Mouse (Mus musculus) lung, postnatal 0 days (tissue): ENCODE results near the gene Nrcam. TPM values are rescaled to one million over a fixed set of nuclear protein-coding genes. Genes with fewer than 3 reads are reported as not detected.
A peak's percentile ranks its signal among the peaks of the same experiment; 100 is the strongest.

Experiments used
- ATAC-seq: fragments of 200-750 bp; cut with Nextera tagmentation; 2 replicates; pipeline ENCODE4 v1.8.0; 2017; ENCODE audit warnings: moderate library complexity
- DNase-seq: peaks from one replicate; pipeline ENCODE4 v3.0.0-alpha.2; 2016; ENCODE audit warnings: low spot score
- H3K27ac ChIP-seq: fragments of 300-500 bp; sonication (generic); 2 replicates; pipeline ENCODE4 v1.5.1; 2014; ENCODE audit warnings: antibody characterized with exemption, mild to moderate bottlenecking, low read length, mixed read lengths
- H3K27me3 ChIP-seq: fragments of 300-500 bp; sonication (generic); replicated peaks from 2 replicates; pipeline ENCODE4 v1.6.1; 2014; ENCODE audit warnings: low read length, mixed read lengths; ENCODE audit not compliant: insufficient read depth
- H3K36me3 ChIP-seq: fragments of 300-500 bp; sonication (generic); 2 replicates; pipeline ENCODE4 v1.6.1; 2014; ENCODE audit warnings: low read length, mixed read lengths; ENCODE audit not compliant: insufficient read depth
- H3K4me1 ChIP-seq: fragments of 300-500 bp; sonication (generic); 2 replicates; pipeline ENCODE4 v1.6.1; 2014; ENCODE audit warnings: antibody characterized with exemption, low read depth, low read length, mixed read lengths; ENCODE audit not compliant: insufficient read depth
- H3K4me2 ChIP-seq: fragments of 300-500 bp; sonication (generic); replicated peaks from 2 replicates; pipeline ENCODE4 v1.6.1; 2014; ENCODE audit warnings: low read depth, mild to moderate bottlenecking, low read length, moderate library complexity, mixed read lengths
- H3K4me3 ChIP-seq: fragments of 300-500 bp; sonication (generic); 2 replicates; pipeline ENCODE4 v1.5.1; 2014; ENCODE audit warnings: low read depth, low read length
- H3K9ac ChIP-seq: fragments of 300-500 bp; sonication (generic); replicated peaks from 2 replicates; pipeline ENCODE4 v1.6.1; 2014; ENCODE audit warnings: low read depth, mild to moderate bottlenecking
- H3K9me3 ChIP-seq: fragments of 300-500 bp; sonication (generic); 2 replicates; pipeline ENCODE4 v1.6.1; 2016; ENCODE audit warnings: low read length, mixed read lengths
- CTCF ChIP-seq: IDR thresholded peaks from 2 replicates; pipeline ENCODE4 v1.5.1; 2016; ENCODE audit warnings: antibody characterized with exemption, mild to moderate bottlenecking
- EP300 ChIP-seq: IDR thresholded peaks from 2 replicates; pipeline ENCODE4 v1.6.1; 2016; ENCODE audit warnings: antibody characterized with exemption, mild to moderate bottlenecking, control low read depth
- WGBS: fragments of 180-500 bp; shearing (Covaris S2); extraction: QIAGEN DNeasy Blood & Tissue Kit; methylation state at CpG from one replicate; pipeline ENCODE4 v1.1.7; 2014; 5-methylcytosine and 5-hydroxymethylcytosine counted together
- polyA plus RNA-seq: library from polyadenylated mRNA; unstranded; fragments of >200 nt; fragmentation: Nextera tagmentation; extraction: Ambion mirVana; gene quantifications from 2 replicates; pipeline ENCODE4 v1.2.1, GENCODE M21; 2015

The Nrcam gene
- polyA plus RNA-seq, 1 experiment from 2014 or later: 10.3 TPM

GRCm38 (mm10) chr12:44432727-44433126 is 104.0 kb downstream of the Nrcam start:
- H3K27me3 ChIP-seq: no peaks in the 10 kb centered on the region
- 85% methylated on average over 3 of the region's 3 CpGs for WGBS
- DNase-seq: no peak
- ATAC-seq: no peak
- H3K36me3 ChIP-seq: no peaks in the 10 kb centered on the region
- H3K9me3 ChIP-seq: no peaks in the 10 kb centered on the region
- TF ChIP-seq EP300 (no peak), CTCF (no peak)
- no peak overlapping the region for H3K9ac ChIP-seq
- no peak overlapping the region for H3K4me2 ChIP-seq
- no peaks in the 10 kb centered on the region for H3K4me1 ChIP-seq
- H3K4me3 ChIP-seq: no peak overlapping the region
- H3K27ac ChIP-seq: no peak overlapping the region

- ATAC-seq (no peak), DNase-seq (no peak)
- Histone ChIP-seq H3K4me2 (no peak overlapping the region), H3K27me3 (no peaks in the 10 kb centered on the region), H3K27ac (no peak overlapping the region), H3K4me3 (no peak overlapping the region), H3K9ac (no peak overlapping the region), H3K9me3 (no peaks in the 10 kb centered on the region), H3K4me1 (no peaks in the 10 kb centered on the region), H3K36me3 (no peaks in the 10 kb centered on the region)
- WGBS: 81% methylated on average over 13 of the region's 13 CpGs
- TF ChIP-seq CTCF (no peak), EP300 (no peak)
Measured at GRCm38 (mm10) chr12:44437046-44437827, 108.6 kb downstream of the Nrcam start.

- no peaks in the 10 kb centered on the region for H3K4me1 ChIP-seq
- WGBS: 15% methylated on average over 8 of the region's 8 CpGs
- no peaks in the 10 kb centered on the region for H3K9me3 ChIP-seq
- ATAC-seq: no peak
- no peak overlapping the region for H3K4me3 ChIP-seq
- DNase-seq: no peak
- no peaks in the 10 kb centered on the region for H3K36me3 ChIP-seq
- H3K9ac ChIP-seq: no peak overlapping the region
- H3K4me2 ChIP-seq: no peak overlapping the region
- TF ChIP-seq CTCF (no peak), EP300 (no peak)
- H3K27me3 ChIP-seq: no peaks in the 10 kb centered on the region
- H3K27ac ChIP-seq: no peak overlapping the region
Measured at GRCm38 (mm10) chr12:44438884-44439283, 110.2 kb downstream of the Nrcam start.

DNA sequence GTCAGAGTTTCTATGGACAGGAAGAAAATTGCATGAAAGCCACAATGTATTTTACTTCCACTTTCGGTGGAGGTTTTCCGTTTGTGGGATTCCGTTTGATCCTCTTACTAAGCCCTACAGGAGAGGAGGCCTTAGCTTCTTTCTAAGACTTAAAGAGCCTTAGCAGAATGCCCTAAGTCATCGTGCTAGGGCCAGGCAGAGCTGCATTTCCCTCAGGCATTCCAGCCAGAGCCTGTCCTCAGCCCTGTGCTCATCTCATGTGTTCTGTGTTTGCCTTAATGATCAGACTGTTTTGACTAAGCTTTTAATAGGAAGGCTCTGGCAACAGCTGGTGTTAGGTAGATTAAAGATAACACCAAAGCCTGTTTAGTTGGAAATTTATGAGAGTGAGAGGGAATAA is 111.5 kb downstream of the Nrcam start:
- Histone ChIP-seq H3K4me3 (no peak overlapping the region), H3K27ac (no peak overlapping the region), H3K27me3 (no peaks in the 10 kb centered on the region), H3K9ac (no peak overlapping the region), H3K4me1 (no peaks in the 10 kb centered on the region), H3K4me2 (no peak overlapping the region), H3K36me3 (no peaks in the 10 kb centered on the region), H3K9me3 (no peaks in the 10 kb centered on the region)
- ATAC-seq (no peak), DNase-seq (no peak)
- TF ChIP-seq CTCF (no peak), EP300 (no peak)
- 53% methylated on average over 4 of the region's 4 CpGs for WGBS

DNA sequence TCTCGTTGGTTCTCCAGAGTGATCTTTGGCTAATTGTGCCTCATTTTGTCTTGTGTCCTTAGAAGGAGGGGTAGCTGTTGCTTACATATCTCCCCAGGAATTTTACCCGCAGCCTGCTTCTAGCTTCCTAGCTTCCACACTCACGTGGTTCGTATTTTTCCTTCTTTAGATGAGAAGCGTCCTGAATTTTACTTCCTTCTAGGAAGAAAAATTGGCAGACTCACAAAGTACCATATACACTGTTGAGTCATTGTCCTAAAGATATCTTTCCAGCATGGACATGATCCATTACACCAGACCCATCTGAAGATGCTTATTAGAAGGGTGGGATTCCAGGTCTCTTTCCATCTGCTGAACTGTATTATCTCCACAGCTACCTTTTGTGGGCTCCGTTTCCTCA is 122.2 kb downstream of the Nrcam start:
- no peak for DNase-seq
- 63% methylated on average over 6 of the region's 6 CpGs for WGBS
- Histone ChIP-seq H3K4me3 (no peak overlapping the region), H3K4me2 (no peak overlapping the region), H3K27ac (no peak overlapping the region), H3K4me1 (no peaks in the 10 kb centered on the region), H3K9me3 (no peaks in the 10 kb centered on the region), H3K9ac (no peak overlapping the region), H3K27me3 (no peaks in the 10 kb centered on the region), H3K36me3 (no peaks in the 10 kb centered on the region)
- ATAC-seq: no peak
- TF ChIP-seq EP300 (no peak), CTCF (no peak)

DNA sequence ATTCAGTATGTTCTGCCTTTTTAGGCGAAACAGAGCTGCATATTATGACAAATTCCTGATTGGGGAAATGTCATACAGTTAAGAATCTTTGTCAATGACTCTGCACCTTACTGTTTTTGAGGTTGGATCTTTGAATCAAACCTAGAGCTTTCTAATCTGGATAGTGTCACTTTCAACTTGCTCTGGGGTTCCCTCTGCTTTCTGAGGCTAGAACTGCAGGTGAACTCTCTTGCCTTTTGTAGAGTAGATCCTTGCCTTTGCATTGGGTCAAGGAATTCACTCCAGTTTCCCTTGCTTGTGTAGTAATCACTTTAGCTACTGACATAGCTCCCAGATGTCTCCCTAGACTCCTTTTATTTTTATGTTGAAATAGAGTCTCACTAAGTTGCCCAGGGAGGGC is 123.1 kb downstream of the Nrcam start:
- 61% methylated on average over 1 of the region's 1 CpGs for WGBS

More for the DNA sequence above, 123.1 kb downstream of the Nrcam start:
- ATAC-seq (no peak), DNase-seq (no peak)
- no peaks in the 10 kb centered on the region for H3K9me3 ChIP-seq
- H3K9ac ChIP-seq: no peak overlapping the region
- TF ChIP-seq EP300 (no peak), CTCF (peak; percentile 32)
- H3K27me3 ChIP-seq: no peaks in the 10 kb centered on the region
- H3K27ac ChIP-seq: no peak overlapping the region
- no peaks in the 10 kb centered on the region for H3K4me1 ChIP-seq
- no peaks in the 10 kb centered on the region for H3K36me3 ChIP-seq
- H3K4me2 ChIP-seq: no peak overlapping the region
- H3K4me3 ChIP-seq: no peak overlapping the region
